Mouse (Mus musculus): Measurements from ENCODE around the gene Cacna2d3. TPM values are rescaled to one million over a fixed set of nuclear protein-coding genes. Genes with fewer than 3 reads are reported as not detected.

Cacna2d3 gene
- polyA plus RNA-seq, 1 experiment from 2014 or later = 20.4 TPM

GRCm38 (mm10) chr14:29025335-29025734 lies 696.3 kb downstream of the Cacna2d3 start:
- Histone ChIP-seq H3K4me2 (replicated peaks; ENCODE audit: low read depth, low read length) (no peak overlapping the region), H3K4me3 (ENCODE audit: low read depth, low read length) (no peak overlapping the region), H3K27me3 (ENCODE audit: control insufficient read depth, insufficient read depth, low read length) (no peaks in the 10 kb centered on the region), H3K36me3 (ENCODE audit: control insufficient read depth, insufficient read depth, low read length) (no peaks in the 10 kb centered on the region), H3K27ac (ENCODE audit: low read depth, low read length) (no peak overlapping the region), H3K4me1 (replicated peaks; ENCODE audit: control insufficient read depth, insufficient read depth, low read length) (no peaks in the 10 kb centered on the region), H3K9me3 (ENCODE audit: control insufficient read depth, low read length) (no peaks in the 10 kb centered on the region), H3K9ac (ENCODE audit: low read depth, low read length) (no peak overlapping the region)
- ATAC-seq (ENCODE audit: low FRiP score) (no peak), DNase-seq (ENCODE audit: low spot score) (no peak)
- WGBS = 86% methylated on average over 6 of the region's 6 CpGs

DNA sequence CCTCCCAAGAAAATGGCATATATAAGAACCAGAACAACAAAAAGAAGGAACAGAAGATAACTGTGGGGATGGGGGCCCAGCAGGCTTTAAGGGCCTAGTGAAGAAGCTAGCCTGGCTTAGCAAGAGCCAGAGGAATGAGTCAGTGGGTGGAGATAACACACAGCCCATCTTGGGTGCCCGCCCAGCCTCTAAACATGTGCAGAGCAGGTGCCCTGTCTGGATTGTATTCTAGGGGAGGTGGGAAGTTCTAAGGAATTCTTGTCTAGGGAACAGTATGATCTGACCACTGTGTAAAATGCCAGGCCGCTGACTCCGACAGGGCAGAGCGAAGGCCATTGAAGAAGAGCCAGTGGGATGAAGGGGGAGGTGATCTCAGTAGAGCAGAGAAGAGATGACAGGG lies 698.4 kb downstream of the Cacna2d3 start:
- Histone ChIP-seq H3K27me3 (ENCODE audit: control insufficient read depth, insufficient read depth, low read length) (no peaks in the 10 kb centered on the region), H3K36me3 (ENCODE audit: control insufficient read depth, insufficient read depth, low read length) (no peaks in the 10 kb centered on the region), H3K27ac (ENCODE audit: low read depth, low read length) (no peak overlapping the region), H3K9me3 (ENCODE audit: control insufficient read depth, low read length) (no peaks in the 10 kb centered on the region), H3K9ac (ENCODE audit: low read depth, low read length) (no peak overlapping the region), H3K4me2 (replicated peaks; ENCODE audit: low read depth, low read length) (no peak overlapping the region), H3K4me3 (ENCODE audit: low read depth, low read length) (no peak overlapping the region), H3K4me1 (replicated peaks; ENCODE audit: control insufficient read depth, insufficient read depth, low read length) (peaks cover 2% of the 10 kb centered on the region; the same call in 1 of the 2 replicates)
- ATAC-seq (ENCODE audit: low FRiP score) (no peak), DNase-seq (ENCODE audit: low spot score) (no peak)
- 91% methylated on average over 4 of the region's 4 CpGs for WGBS

DNA sequence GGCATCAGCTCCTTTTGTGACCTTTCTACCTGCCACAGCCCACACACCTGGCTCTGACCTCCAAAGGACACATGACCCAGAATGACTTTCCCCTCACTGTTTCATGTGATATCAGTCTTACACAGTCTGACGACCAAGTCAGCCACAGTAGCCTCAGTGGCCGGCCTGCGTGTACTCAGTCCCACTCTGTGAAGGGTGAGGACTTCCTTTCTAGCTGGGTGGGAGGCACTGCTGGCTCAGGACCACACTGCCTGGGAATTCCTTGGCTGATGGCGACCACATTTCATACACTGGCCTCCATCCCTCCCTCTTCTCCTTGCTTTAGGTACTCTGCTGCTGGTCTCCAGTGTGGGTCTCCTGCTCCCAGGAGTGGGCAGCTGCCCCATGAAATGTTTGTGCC lies 700.4 kb downstream of the Cacna2d3 start:
- no peak overlapping the region for H3K4me3 ChIP-seq (ENCODE audit: low read depth, low read length)
- peaks cover 2% of the 10 kb centered on the region; the same call in 1 of the 2 replicates for H3K4me1 ChIP-seq (replicated peaks; ENCODE audit: control insufficient read depth, insufficient read depth, low read length)
- no peaks in the 10 kb centered on the region for H3K27me3 ChIP-seq (ENCODE audit: control insufficient read depth, insufficient read depth, low read length)
- H3K4me2 ChIP-seq (replicated peaks; ENCODE audit: low read depth, low read length) = no peak overlapping the region
- 88% methylated on average over 4 of the region's 4 CpGs for WGBS
- H3K9me3 ChIP-seq (ENCODE audit: control insufficient read depth, low read length) = no peaks in the 10 kb centered on the region
- no peaks in the 10 kb centered on the region for H3K36me3 ChIP-seq (ENCODE audit: control insufficient read depth, insufficient read depth, low read length)
- no peak overlapping the region for H3K9ac ChIP-seq (ENCODE audit: low read depth, low read length)
- DNase-seq (ENCODE audit: low spot score) (no peak), ATAC-seq (ENCODE audit: low FRiP score) (no peak)
- H3K27ac ChIP-seq (ENCODE audit: low read depth, low read length) = no peak overlapping the region

DNA sequence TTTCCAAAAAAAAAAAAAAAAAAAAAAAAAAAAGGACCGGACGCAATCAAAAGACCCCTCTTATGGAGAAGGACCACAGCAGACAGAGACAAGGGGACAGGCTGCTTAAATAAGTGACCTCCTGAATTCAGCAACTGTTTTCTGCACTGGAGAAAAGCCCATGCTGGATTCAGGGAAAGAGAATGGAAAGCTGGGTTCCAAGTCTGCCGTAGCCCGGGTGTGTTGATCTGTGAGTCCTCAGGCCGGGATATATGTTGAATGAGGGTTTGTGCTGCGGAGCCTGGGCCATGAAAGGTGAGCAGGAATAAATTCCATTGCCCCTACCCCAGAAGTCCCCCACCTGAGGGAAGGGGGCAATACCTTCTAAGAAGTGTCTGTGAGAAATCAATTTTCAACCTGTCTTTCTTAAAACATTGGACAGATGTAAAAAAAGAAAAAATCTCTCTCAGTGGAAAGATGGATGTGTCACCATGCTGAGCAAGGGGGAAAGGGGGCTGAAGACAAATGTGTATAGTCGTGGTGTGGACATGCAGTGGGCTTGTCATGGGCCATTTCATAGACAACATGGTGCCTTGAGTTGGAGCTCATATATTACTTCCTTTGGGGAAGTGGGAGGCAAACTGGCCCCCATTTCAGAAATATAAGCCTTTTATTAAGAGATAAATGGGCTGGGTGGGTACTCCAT lies 703.2 kb downstream of the Cacna2d3 start:
- Histone ChIP-seq H3K36me3 (ENCODE audit: control insufficient read depth, insufficient read depth, low read length) (no peaks in the 10 kb centered on the region), H3K27ac (ENCODE audit: low read depth, low read length) (peak overlapping the region; percentile 34; the same call in 1 of the 2 replicates), H3K9me3 (ENCODE audit: control insufficient read depth, low read length) (no peaks in the 10 kb centered on the region), H3K27me3 (ENCODE audit: control insufficient read depth, insufficient read depth, low read length) (no peaks in the 10 kb centered on the region), H3K9ac (ENCODE audit: low read depth, low read length) (no peak overlapping the region), H3K4me2 (replicated peaks; ENCODE audit: low read depth, low read length) (no peak overlapping the region), H3K4me3 (ENCODE audit: low read depth, low read length) (no peak overlapping the region), H3K4me1 (replicated peaks; ENCODE audit: control insufficient read depth, insufficient read depth, low read length) (peaks cover 5% of the 10 kb centered on the region)
- WGBS = 26% methylated on average over 7 of the region's 7 CpGs
- no peak for ATAC-seq (ENCODE audit: low FRiP score)
- no peak for DNase-seq (ENCODE audit: low spot score)

GRCm38 (mm10) chr14:29017883-29018282 lies 703.8 kb downstream of the Cacna2d3 start, which contains the start of gene Lrtm1:
Gene Lrtm1, plus strand, starts transcription at chr14:29018208.
- Histone ChIP-seq H3K9me3 (ENCODE audit: control insufficient read depth, low read length) (no peaks in the 10 kb centered on the region), H3K4me2 (replicated peaks; ENCODE audit: low read depth, low read length) (no peak within 1 kb of the TSS), H3K36me3 (ENCODE audit: control insufficient read depth, insufficient read depth, low read length) (no peaks in the 10 kb centered on the region), H3K4me1 (replicated peaks; ENCODE audit: control insufficient read depth, insufficient read depth, low read length) (peaks cover 5% of the 10 kb centered on the region), H3K4me3 (ENCODE audit: low read depth, low read length) (no peak within 1 kb of the TSS), H3K27ac (ENCODE audit: low read depth, low read length) (peak within 1 kb of the TSS; percentile 34; the same call in 1 of the 2 replicates), H3K27me3 (ENCODE audit: control insufficient read depth, insufficient read depth, low read length) (no peaks in the 10 kb centered on the region), H3K9ac (ENCODE audit: low read depth, low read length) (no peak within 1 kb of the TSS)
- 4% methylated on average over 5 of the region's 5 CpGs for WGBS
- DNase-seq (ENCODE audit: low spot score) (peak; percentile 55), ATAC-seq (ENCODE audit: low FRiP score) (peak; percentile 35; the same call in 1 of the 2 replicates)

GRCm38 (mm10) chr14:29015896-29016295 lies 705.8 kb downstream of the Cacna2d3 start:
- 25% methylated on average over 5 of the region's 5 CpGs for WGBS
- Histone ChIP-seq H3K4me2 (replicated peaks; ENCODE audit: low read depth, low read length) (no peak overlapping the region), H3K36me3 (ENCODE audit: control insufficient read depth, insufficient read depth, low read length) (no peaks in the 10 kb centered on the region), H3K4me1 (replicated peaks; ENCODE audit: control insufficient read depth, insufficient read depth, low read length) (peaks cover 5% of the 10 kb centered on the region), H3K9ac (ENCODE audit: low read depth, low read length) (no peak overlapping the region), H3K9me3 (ENCODE audit: control insufficient read depth, low read length) (no peaks in the 10 kb centered on the region), H3K27ac (ENCODE audit: low read depth, low read length) (peak overlapping the region; percentile 0; the same call in 1 of the 2 replicates), H3K27me3 (ENCODE audit: control insufficient read depth, insufficient read depth, low read length) (no peaks in the 10 kb centered on the region), H3K4me3 (ENCODE audit: low read depth, low read length) (no peak overlapping the region)
- DNase-seq (ENCODE audit: low spot score) = peak; percentile 85
- ATAC-seq (ENCODE audit: low FRiP score) = peak; percentile 77

- H3K27me3 ChIP-seq (ENCODE audit: control insufficient read depth, insufficient read depth, low read length) = no peaks in the 10 kb centered on the region
- H3K9ac ChIP-seq (ENCODE audit: low read depth, low read length) = no peak overlapping the region
- ATAC-seq (ENCODE audit: low FRiP score) (no peak), DNase-seq (ENCODE audit: low spot score) (no peak)
- 85% methylated on average over 2 of the region's 2 CpGs for WGBS
- H3K27ac ChIP-seq (ENCODE audit: low read depth, low read length) = no peak overlapping the region
- no peaks in the 10 kb centered on the region for H3K9me3 ChIP-seq (ENCODE audit: control insufficient read depth, low read length)
- H3K4me2 ChIP-seq (replicated peaks; ENCODE audit: low read depth, low read length) = no peak overlapping the region
- H3K4me3 ChIP-seq (ENCODE audit: low read depth, low read length) = no peak overlapping the region
- peaks cover 7% of the 10 kb centered on the region for H3K4me1 ChIP-seq (replicated peaks; ENCODE audit: control insufficient read depth, insufficient read depth, low read length)
- H3K36me3 ChIP-seq (ENCODE audit: control insufficient read depth, insufficient read depth, low read length) = no peaks in the 10 kb centered on the region
Measured at GRCm38 (mm10) chr14:29014680-29015079, 707.0 kb downstream of the Cacna2d3 start.

- Histone ChIP-seq H3K9ac (ENCODE audit: low read depth, low read length) (no peak overlapping the region), H3K4me1 (replicated peaks; ENCODE audit: control insufficient read depth, insufficient read depth, low read length) (peaks cover 5% of the 10 kb centered on the region), H3K9me3 (ENCODE audit: control insufficient read depth, low read length) (no peaks in the 10 kb centered on the region), H3K27me3 (ENCODE audit: control insufficient read depth, insufficient read depth, low read length) (no peaks in the 10 kb centered on the region), H3K27ac (ENCODE audit: low read depth, low read length) (no peak overlapping the region), H3K4me2 (replicated peaks; ENCODE audit: low read depth, low read length) (no peak overlapping the region), H3K4me3 (ENCODE audit: low read depth, low read length) (no peak overlapping the region), H3K36me3 (ENCODE audit: control insufficient read depth, insufficient read depth, low read length) (no peaks in the 10 kb centered on the region)
- DNase-seq (ENCODE audit: low spot score) = no peak
- no peak for ATAC-seq (ENCODE audit: low FRiP score)
- WGBS = 78% methylated on average over 3 of the region's 3 CpGs
Measured at GRCm38 (mm10) chr14:29013161-29013560, 708.5 kb downstream of the Cacna2d3 start.

DNA sequence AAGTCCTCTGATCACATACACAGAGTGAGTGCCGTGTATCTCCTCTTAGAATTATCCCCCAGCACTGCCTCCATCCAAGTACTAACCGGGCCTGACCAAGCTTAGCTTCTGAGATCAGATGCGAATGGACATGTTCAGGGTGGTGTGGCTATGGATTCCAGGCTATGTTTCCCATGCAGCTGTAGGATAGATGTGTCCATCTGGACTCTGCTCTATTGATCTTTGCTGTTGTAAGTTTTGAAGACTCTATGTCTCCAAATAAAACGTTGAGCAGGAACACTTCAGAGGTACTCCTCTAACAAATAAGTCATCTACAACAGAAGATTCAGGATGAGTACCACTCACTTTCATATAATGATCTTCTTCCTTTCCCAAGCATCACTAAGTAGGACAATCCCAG lies 712.0 kb downstream of the Cacna2d3 start:
- no peaks in the 10 kb centered on the region for H3K9me3 ChIP-seq (ENCODE audit: control insufficient read depth, low read length)
- H3K4me1 ChIP-seq (replicated peaks; ENCODE audit: control insufficient read depth, insufficient read depth, low read length) = 0 out of 2 replicates have a peak, but pooled peaks cover 2% of the 10 kb centered on the region
- WGBS = 93% methylated on average over 4 of the region's 4 CpGs
- ATAC-seq (ENCODE audit: low FRiP score) = no peak
- H3K9ac ChIP-seq (ENCODE audit: low read depth, low read length) = no peak overlapping the region
- H3K36me3 ChIP-seq (ENCODE audit: control insufficient read depth, insufficient read depth, low read length) = no peaks in the 10 kb centered on the region
- no peak for DNase-seq (ENCODE audit: low spot score)
- H3K4me3 ChIP-seq (ENCODE audit: low read depth, low read length) = no peak overlapping the region
- no peaks in the 10 kb centered on the region for H3K27me3 ChIP-seq (ENCODE audit: control insufficient read depth, insufficient read depth, low read length)
- H3K4me2 ChIP-seq (replicated peaks; ENCODE audit: low read depth, low read length) = no peak overlapping the region
- H3K27ac ChIP-seq (ENCODE audit: low read depth, low read length) = no peak overlapping the region
